Mouse (Mus musculus): ENCODE data around the gene Wdr82.

DNA sequence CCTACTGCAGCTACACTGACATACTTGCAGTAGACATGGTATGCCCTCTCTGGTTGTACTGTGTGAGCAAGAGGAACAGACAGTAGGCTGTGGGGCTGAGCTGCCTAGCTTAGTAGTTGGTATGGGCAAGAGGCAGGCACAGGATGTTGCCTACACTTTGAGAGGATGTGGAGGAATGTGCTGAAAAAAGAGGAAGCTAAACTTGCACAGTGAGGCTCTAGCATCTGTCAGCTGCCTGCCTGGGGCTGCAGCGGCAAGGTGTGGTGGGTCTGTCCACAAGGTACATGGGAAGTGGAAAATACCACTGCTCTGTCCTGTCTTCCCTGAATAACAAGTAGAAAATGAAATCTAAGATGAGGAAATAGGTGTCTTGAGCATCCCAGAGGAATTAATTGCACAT, 22.3 kb downstream of the Wdr82 start:
- no peak for TF ChIP-seq GATA1 (IDR thresholded peaks at IDR 0.05; ENCODE audit: borderline replicate concordance, low read length)
- TF ChIP-seq FLI1 (IDR thresholded peaks at IDR 0.05; ENCODE audit: low read length): no peak
